Mouse (Mus musculus) heart, postnatal 0 days (tissue): ENCODE results near the gene Ube2l6.

ENCODE experiments used
- CTCF ChIP-seq: IDR thresholded peaks from 2 replicates; pipeline ENCODE4 v1.5.1; 2016; ENCODE audit warnings: antibody characterized with exemption, control low read depth, low read depth
- EP300 ChIP-seq: IDR thresholded peaks from 2 replicates; pipeline ENCODE4 v1.6.1; 2016; ENCODE audit warnings: antibody characterized with exemption, low read depth

DNA sequence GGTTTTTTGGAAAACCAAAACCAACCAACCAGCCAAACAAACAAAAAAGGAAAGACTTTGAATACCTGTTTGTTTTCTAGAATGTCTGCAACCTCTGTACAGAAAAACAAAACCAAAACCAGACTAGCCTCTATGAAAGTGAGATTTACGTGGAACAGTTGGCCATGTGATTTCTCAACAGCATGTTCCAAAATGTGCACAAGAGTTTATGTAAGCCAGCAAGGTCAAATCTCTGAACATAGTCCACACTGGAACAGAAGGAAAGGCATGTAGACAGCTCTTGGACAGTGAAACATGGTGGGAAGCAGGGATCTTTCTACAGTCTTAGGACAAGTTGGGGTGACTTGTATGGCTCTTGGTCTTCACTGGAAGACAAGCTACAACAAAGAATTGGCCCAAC is 36.8 kb upstream of the Ube2l6 start:
- TF ChIP-seq CTCF (no peak), EP300 (no peak)
